Mouse (Mus musculus) testis, adult 2 months (tissue): ENCODE data around the gene Zfyve28. TPM values are rescaled to one million over a fixed set of nuclear protein-coding genes. Genes with fewer than 3 reads are reported as not detected.

ENCODE experiments used
- H3K27ac ChIP-seq: fragments of 200-500 bp; 2 replicates; pipeline ENCODE4 v1.5.1; 2012; ENCODE audit warnings: low read depth, low read length; ENCODE audit not compliant: control insufficient read depth, insufficient read depth
- H3K27me3 ChIP-seq: fragments of 200-500 bp; 2 replicates; pipeline ENCODE4 v1.6.1; 2012; ENCODE audit warnings: mild to moderate bottlenecking, low read length, moderate library complexity; ENCODE audit not compliant: control insufficient read depth, insufficient read depth
- H3K36me3 ChIP-seq: fragments of 200-500 bp; 2 replicates; pipeline ENCODE4 v1.6.1; 2012; ENCODE audit warnings: mild to moderate bottlenecking, low read length; ENCODE audit not compliant: control insufficient read depth, insufficient read depth
- H3K4me1 ChIP-seq: fragments of 200-500 bp; 2 replicates; pipeline ENCODE4 v1.6.1; 2012; ENCODE audit warnings: low read length; ENCODE audit not compliant: control insufficient read depth, insufficient read depth
- H3K4me3 ChIP-seq: fragments of 200-500 bp; 2 replicates; pipeline ENCODE4 v1.5.1; 2012; ENCODE audit warnings: low read depth, mild to moderate bottlenecking, low read length, moderate library complexity, mixed read lengths; ENCODE audit not compliant: control insufficient read depth
- CTCF ChIP-seq: fragments of 200-500 bp; IDR thresholded peaks from 2 replicates; pipeline ENCODE4 v1.5.1; 2012; ENCODE audit warnings: low read depth, mild to moderate bottlenecking, inconsistent platforms, low read length, moderate library complexity; ENCODE audit not compliant: control insufficient read depth, insufficient read depth, insufficient replicate concordance
- POLR2A ChIP-seq: fragments of 200-500 bp; IDR thresholded peaks from 2 replicates; pipeline ENCODE4 v1.6.1; 2012; ENCODE audit warnings: low read depth, mild to moderate bottlenecking, inconsistent platforms, low read length, moderate library complexity; ENCODE audit not compliant: control insufficient read depth
- polyA plus RNA-seq: library from polyadenylated mRNA; depleted of rRNA; stranded (reverse); fragments of >200 nt; gene quantifications from 2 replicates; pipeline ENCODE4 v1.2.3, GENCODE M21; 2012

The Zfyve28 gene
- polyA plus RNA-seq, 1 experiment, result 2.5 TPM

DNA sequence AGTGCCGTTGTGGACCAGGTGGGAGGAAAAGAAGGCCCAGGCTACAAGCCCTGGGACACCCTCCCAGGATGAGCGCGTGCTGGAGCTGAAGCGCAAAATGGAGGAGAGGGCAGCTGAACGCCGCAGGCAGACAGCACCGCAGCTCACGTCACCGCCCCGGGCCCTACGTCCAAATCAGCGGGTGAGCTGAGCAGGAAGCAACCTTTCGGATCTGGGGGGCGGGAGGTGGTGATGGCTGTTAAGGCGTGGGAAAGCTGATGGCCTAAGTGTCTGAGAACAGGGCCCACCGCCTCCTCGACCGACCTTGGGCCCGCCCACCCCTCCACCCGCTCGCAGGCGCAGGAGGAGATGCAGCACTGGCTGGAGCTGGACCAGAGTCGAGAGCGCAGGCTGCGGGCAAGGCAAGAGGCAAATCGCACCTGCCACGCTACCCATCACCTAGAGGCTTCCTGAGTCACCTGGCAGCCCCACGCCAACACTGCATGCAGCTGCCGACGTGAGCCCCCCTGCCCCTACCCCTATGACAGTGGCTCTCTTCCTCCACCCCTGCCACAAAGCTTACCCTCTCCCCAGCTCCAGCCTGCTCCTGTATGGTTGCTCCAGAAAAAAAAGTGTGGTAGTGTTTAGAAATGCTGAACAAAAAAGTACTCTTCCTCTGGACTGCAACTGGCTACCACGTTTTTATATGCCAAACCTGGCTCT, 38.8 kb upstream of the Zfyve28 start:
- H3K4me3 ChIP-seq, result peak overlapping the region; percentile 77
- H3K36me3 ChIP-seq, result no peaks in the 10 kb centered on the region
- H3K4me1 ChIP-seq, result peaks cover 4% of the 10 kb centered on the region
- H3K27me3 ChIP-seq, result no peaks in the 10 kb centered on the region
- no peak for TF ChIP-seq POLR2A
- no peak for TF ChIP-seq CTCF
- H3K27ac ChIP-seq, result no peak overlapping the region; the same call in 1 of the 2 replicates

DNA sequence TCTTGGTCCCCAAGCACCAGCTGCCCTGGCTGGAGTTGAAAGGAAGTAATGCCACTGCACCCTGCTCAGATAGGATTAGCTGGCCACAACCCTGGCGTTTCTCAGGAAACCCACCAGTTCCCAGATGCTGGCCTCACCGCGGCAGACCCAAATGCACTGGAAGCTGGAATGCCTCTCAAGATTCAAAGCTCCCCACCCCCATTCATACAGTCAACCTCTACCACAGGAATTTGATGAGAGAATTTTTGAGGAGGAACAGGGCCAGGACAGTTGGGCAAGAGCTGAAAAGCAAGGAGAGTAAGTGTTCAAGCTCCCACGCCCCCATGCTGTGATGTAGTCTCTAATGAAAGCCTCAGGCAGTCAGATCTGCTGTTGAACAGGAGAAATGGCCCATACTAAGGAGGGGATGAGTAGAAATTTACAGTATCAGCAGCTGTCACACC, 38.0 kb upstream of the Zfyve28 start:
- H3K27me3 ChIP-seq, result no peaks in the 10 kb centered on the region
- TF ChIP-seq CTCF (no peak), POLR2A (no peak)
- H3K36me3 ChIP-seq, result no peaks in the 10 kb centered on the region
- H3K4me3 ChIP-seq, result peak overlapping the region; percentile 22
- H3K4me1 ChIP-seq, result peaks cover 4% of the 10 kb centered on the region
- H3K27ac ChIP-seq, result no peak overlapping the region

DNA sequence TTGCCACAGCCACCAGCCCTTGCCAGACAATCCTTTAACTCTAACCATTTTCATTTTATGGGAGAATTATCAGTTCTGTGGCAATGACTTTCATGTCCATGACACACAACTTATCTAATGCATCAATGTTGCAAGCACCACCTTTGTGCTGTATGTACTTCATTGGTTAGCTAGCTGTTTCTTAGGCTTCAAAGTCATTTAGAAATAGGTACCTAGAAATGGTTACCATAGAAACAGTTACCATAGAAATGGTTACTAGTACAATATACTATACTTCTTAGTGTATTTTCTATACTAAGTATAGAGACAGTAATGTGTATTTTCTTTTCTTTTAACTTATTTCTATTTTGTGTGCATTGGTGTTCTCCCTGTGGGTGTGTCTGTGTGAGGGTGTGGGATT, 37.0 kb upstream of the Zfyve28 start:
- TF ChIP-seq CTCF (no peak), POLR2A (no peak)
- Histone ChIP-seq H3K4me3 (no peak overlapping the region), H3K36me3 (no peaks in the 10 kb centered on the region), H3K4me1 (peaks cover 4% of the 10 kb centered on the region), H3K27ac (no peak overlapping the region), H3K27me3 (no peaks in the 10 kb centered on the region)

DNA sequence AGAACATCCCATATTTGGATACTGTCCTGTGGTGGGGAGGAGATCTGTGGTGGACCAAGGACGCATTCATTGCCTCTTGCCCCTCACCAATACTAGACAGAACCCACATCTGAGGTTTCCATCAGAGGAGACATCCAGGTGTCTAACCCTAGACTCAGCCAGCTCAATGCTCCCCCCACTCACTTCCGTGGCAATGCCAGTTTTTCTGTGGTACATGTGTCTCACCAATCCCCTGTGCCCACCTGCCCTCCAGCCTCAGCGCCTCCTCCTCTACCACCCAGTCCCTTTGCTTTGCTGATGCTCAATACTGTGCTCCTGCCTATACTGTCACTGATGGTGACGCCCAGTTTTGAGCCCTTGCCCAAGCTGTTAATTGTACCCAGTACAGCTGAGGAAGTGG, 33.0 kb upstream of the Zfyve28 start:
- no peaks in the 10 kb centered on the region for H3K27me3 ChIP-seq
- TF ChIP-seq POLR2A, result no peak
- no peak for TF ChIP-seq CTCF
- H3K4me3 ChIP-seq, result no peak overlapping the region
- H3K36me3 ChIP-seq, result no peaks in the 10 kb centered on the region
- peaks cover 2% of the 10 kb centered on the region; the same call in 1 of the 2 replicates for H3K4me1 ChIP-seq
- no peak overlapping the region for H3K27ac ChIP-seq

DNA sequence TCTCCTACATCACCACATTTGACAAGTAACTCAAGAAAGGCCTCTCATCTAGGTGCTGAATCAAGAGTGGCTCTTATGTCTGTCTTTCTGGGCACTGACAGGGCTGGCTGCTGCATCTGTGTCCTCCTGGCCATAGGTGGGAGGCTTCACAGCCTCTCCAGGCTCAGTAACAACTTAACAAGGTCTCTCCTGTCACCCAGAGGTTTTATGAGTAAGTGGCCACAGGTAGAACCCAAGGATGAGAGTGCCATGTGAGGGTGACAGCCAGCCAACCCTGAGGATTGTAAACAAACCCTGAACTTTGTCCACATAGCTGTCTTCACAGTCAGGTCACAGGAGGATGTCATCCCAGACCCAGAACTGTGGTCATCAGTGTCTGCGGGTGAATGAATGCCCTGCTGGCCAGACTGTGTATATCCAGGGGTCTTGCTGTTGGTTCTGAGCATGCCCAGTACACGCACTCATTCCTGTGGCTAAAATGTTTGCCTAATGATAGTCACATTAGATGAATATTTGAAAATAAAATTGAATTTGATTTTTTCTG, 31.3 kb upstream of the Zfyve28 start:
- Histone ChIP-seq H3K4me3 (no peak overlapping the region), H3K27ac (no peak overlapping the region), H3K27me3 (no peaks in the 10 kb centered on the region), H3K36me3 (no peaks in the 10 kb centered on the region; the same call in 1 of the 2 replicates), H3K4me1 (no peaks in the 10 kb centered on the region)
- TF ChIP-seq CTCF (no peak), POLR2A (no peak)

DNA sequence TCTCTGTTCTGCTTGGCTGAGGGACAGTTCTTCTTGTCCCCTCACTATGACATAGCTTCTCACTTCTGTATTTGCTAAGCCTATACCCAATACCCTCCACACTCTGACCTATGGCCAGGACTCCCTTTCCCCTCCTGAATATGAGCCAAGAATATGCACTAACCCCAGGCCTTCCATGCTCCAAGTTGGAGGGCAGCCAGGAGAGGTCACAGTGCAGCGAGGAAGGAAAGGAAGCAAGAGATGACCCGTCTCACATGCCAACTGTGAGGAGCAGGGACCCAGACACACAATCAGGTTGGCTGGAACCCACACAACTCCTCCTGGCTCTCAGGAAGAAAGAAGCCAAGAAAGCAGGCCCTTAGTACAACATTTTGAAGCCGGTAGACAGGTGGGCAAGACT, 20.8 kb upstream of the Zfyve28 start:
- Histone ChIP-seq H3K27ac (no peak overlapping the region), H3K27me3 (no peaks in the 10 kb centered on the region), H3K4me1 (no peaks in the 10 kb centered on the region), H3K4me3 (no peak overlapping the region), H3K36me3 (no peaks in the 10 kb centered on the region; the same call in none of the 2 replicates)
- no peak for TF ChIP-seq CTCF

DNA sequence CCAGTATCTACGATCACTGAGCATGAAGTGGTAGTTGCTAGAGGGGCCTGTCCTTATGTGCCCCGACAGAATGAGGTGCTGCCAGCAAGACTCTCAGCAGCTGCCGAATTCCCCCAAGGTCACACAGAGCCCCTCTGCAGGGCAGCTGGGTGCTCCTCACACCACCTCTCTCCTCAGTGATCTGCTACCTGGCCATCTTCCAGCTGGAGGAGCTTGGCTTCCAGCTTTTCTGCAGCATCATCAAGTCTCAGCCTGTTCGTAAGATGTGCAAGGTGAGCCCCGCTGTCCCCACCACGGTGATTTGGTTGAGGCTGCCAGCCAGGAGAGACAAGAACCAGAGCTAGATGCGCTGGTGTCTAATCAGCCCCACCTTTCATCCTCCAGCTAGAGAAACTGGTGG, 14.1 kb upstream of the Zfyve28 start:
- no peak overlapping the region for H3K27ac ChIP-seq

More for the DNA sequence above, 14.1 kb upstream of the Zfyve28 start:
- H3K27me3 ChIP-seq, result no peaks in the 10 kb centered on the region
- TF ChIP-seq CTCF (no peak), POLR2A (no peak)
- peaks cover 1% of the 10 kb centered on the region for H3K36me3 ChIP-seq
- H3K4me1 ChIP-seq, result no peaks in the 10 kb centered on the region
- no peak overlapping the region for H3K4me3 ChIP-seq
